Mouse (Mus musculus) stomach, embryonic 14.5 days (tissue): ENCODE results near the gene Atxn7l1. TPM values are rescaled to one million over a fixed set of nuclear protein-coding genes. Genes with fewer than 3 reads are reported as not detected.

Experiments used
- ATAC-seq: fragments of 200-750 bp; cut with Nextera tagmentation; 2 replicates; pipeline ENCODE4 v1.8.0; 2017; ENCODE audit warnings: low read depth, moderate TSS enrichment; ENCODE audit not compliant: insufficient number of reproducible peaks, insufficient read depth, low FRiP score
- H3K27ac ChIP-seq: fragments of 300-500 bp; sonication (generic); 2 replicates; pipeline ENCODE4 v1.5.1; 2014; ENCODE audit warnings: mild to moderate bottlenecking, low read length, moderate library complexity, mixed read lengths
- H3K27me3 ChIP-seq: fragments of 300-500 bp; sonication (generic); 2 replicates; pipeline ENCODE4 v1.6.1; 2014; ENCODE audit warnings: low read length, control low read depth, mixed read lengths; ENCODE audit not compliant: control insufficient read depth, insufficient read depth
- H3K36me3 ChIP-seq: fragments of 300-500 bp; sonication (generic); 2 replicates; pipeline ENCODE4 v1.6.1; 2014; ENCODE audit warnings: mild to moderate bottlenecking, control low read depth, low read length, moderate library complexity, mixed read lengths; ENCODE audit not compliant: control insufficient read depth, insufficient read depth
- H3K4me1 ChIP-seq: fragments of 300-500 bp; sonication (generic); 2 replicates; pipeline ENCODE4 v1.6.1; 2014; ENCODE audit warnings: low read length, control low read depth, mixed read lengths; ENCODE audit not compliant: control insufficient read depth, insufficient read depth
- H3K4me2 ChIP-seq: fragments of 300-500 bp; sonication (generic); replicated peaks from 2 replicates; pipeline ENCODE4 v1.6.1; 2014; ENCODE audit warnings: low read depth, low read length, control low read depth
- H3K4me3 ChIP-seq: fragments of 300-500 bp; sonication (generic); 2 replicates; pipeline ENCODE4 v1.5.1; 2014; ENCODE audit warnings: low read depth, low read length, control low read depth
- H3K9ac ChIP-seq: fragments of 300-500 bp; sonication (generic); replicated peaks from 2 replicates; pipeline ENCODE4 v1.6.1; 2014; ENCODE audit warnings: low read depth, mild to moderate bottlenecking, control low read depth, low read length, moderate library complexity, mixed read lengths
- H3K9me3 ChIP-seq: fragments of 300-500 bp; sonication (generic); 2 replicates; pipeline ENCODE4 v1.6.1; 2016; ENCODE audit warnings: low read depth, low read length, control low read depth; ENCODE audit not compliant: control insufficient read depth
- WGBS: fragments of 180-500 bp; shearing (Covaris S2); extraction: QIAGEN DNeasy Blood & Tissue Kit; methylation state at CpG from one replicate; pipeline ENCODE4 v1.1.7; 2014; 5-methylcytosine and 5-hydroxymethylcytosine counted together
- polyA plus RNA-seq: library from polyadenylated mRNA; unstranded; fragments of >200 nt; fragmentation: Nextera tagmentation; extraction: Ambion mirVana; gene quantifications from 2 replicates; pipeline ENCODE4 v1.2.1, GENCODE M21; 2014

Gene Atxn7l1
- polyA plus RNA-seq, 1 experiment from 2014 or later: 21.5 TPM

GRCm38 (mm10) chr12:33379624-33380445 lies 232.3 kb downstream of the Atxn7l1 start:
- H3K27ac ChIP-seq: no peak overlapping the region
- no peaks in the 10 kb centered on the region for H3K27me3 ChIP-seq
- H3K4me1 ChIP-seq: no peaks in the 10 kb centered on the region
- WGBS: 20% methylated on average over 22 of the region's 22 CpGs
- peak; percentile 73; the same call in 1 of the 2 replicates for ATAC-seq
- H3K9ac ChIP-seq: no peak overlapping the region
- H3K36me3 ChIP-seq: no peaks in the 10 kb centered on the region
- 0 out of 2 replicates have a peak overlapping the region, but pooled peaks have one; percentile 8 for H3K4me3 ChIP-seq
- H3K4me2 ChIP-seq: peak overlapping the region; percentile 25; the same call in 1 of the 2 replicates
- H3K9me3 ChIP-seq: no peaks in the 10 kb centered on the region

- H3K27ac ChIP-seq: no peak overlapping the region
- no peaks in the 10 kb centered on the region for H3K9me3 ChIP-seq
- WGBS: 12% methylated on average over 5 of the region's 5 CpGs
- no peaks in the 10 kb centered on the region for H3K36me3 ChIP-seq
- peak; percentile 77; the same call in 1 of the 2 replicates for ATAC-seq
- H3K4me3 ChIP-seq: no peak overlapping the region
- no peaks in the 10 kb centered on the region for H3K27me3 ChIP-seq
- no peak overlapping the region for H3K4me2 ChIP-seq
- H3K4me1 ChIP-seq: no peaks in the 10 kb centered on the region
- no peak overlapping the region for H3K9ac ChIP-seq
Observed at GRCm38 (mm10) chr12:33388842-33389241, 241.3 kb downstream of the Atxn7l1 start.

- Histone ChIP-seq H3K9me3 (no peaks in the 10 kb centered on the region), H3K4me1 (peaks cover 4% of the 10 kb centered on the region; the same call in 1 of the 2 replicates), H3K9ac (no peak overlapping the region), H3K4me3 (no peak overlapping the region), H3K27ac (no peak overlapping the region), H3K36me3 (no peaks in the 10 kb centered on the region), H3K27me3 (no peaks in the 10 kb centered on the region), H3K4me2 (no peak overlapping the region)
- no peak for ATAC-seq
- 66% methylated on average over 2 of the region's 2 CpGs for WGBS
Observed at GRCm38 (mm10) chr12:33390844-33391560, 243.5 kb downstream of the Atxn7l1 start.

GRCm38 (mm10) chr12:33394804-33395623 lies 247.5 kb downstream of the Atxn7l1 start, which contains the start of gene Efcab10:
Gene Efcab10 (plus strand): TSS chr12:33394854.
- H3K4me1 ChIP-seq: peaks cover 4% of the 10 kb centered on the region; the same call in 1 of the 2 replicates
- H3K36me3 ChIP-seq: no peaks in the 10 kb centered on the region
- no peaks in the 10 kb centered on the region for H3K27me3 ChIP-seq
- H3K4me3 ChIP-seq: peak within 1 kb of the TSS; percentile 24; the same call in 1 of the 2 replicates
- WGBS: 9% methylated on average over 24 of the region's 24 CpGs
- ATAC-seq: peak; percentile 49; the same call in 1 of the 2 replicates
- H3K27ac ChIP-seq: no peak within 1 kb of the TSS
- H3K4me2 ChIP-seq: peak within 1 kb of the TSS; percentile 46
- H3K9me3 ChIP-seq: no peaks in the 10 kb centered on the region
- H3K9ac ChIP-seq: no peak within 1 kb of the TSS

- no peak overlapping the region for H3K9ac ChIP-seq
- no peaks in the 10 kb centered on the region for H3K36me3 ChIP-seq
- 18% methylated on average over 7 of the region's 7 CpGs for WGBS
- H3K9me3 ChIP-seq: no peaks in the 10 kb centered on the region
- no peak overlapping the region for H3K4me2 ChIP-seq
- H3K4me1 ChIP-seq: peaks cover 4% of the 10 kb centered on the region; the same call in 1 of the 2 replicates
- H3K27ac ChIP-seq: no peak overlapping the region
- H3K27me3 ChIP-seq: no peaks in the 10 kb centered on the region
- H3K4me3 ChIP-seq: no peak overlapping the region
- ATAC-seq: peak; percentile 23; the same call in 1 of the 2 replicates
Observed at GRCm38 (mm10) chr12:33403265-33403693, 255.8 kb downstream of the Atxn7l1 start.

- Histone ChIP-seq H3K27me3 (no peaks in the 10 kb centered on the region), H3K9me3 (no peaks in the 10 kb centered on the region), H3K36me3 (no peaks in the 10 kb centered on the region), H3K9ac (no peak overlapping the region), H3K27ac (no peak overlapping the region), H3K4me2 (no peak overlapping the region), H3K4me1 (peaks cover 4% of the 10 kb centered on the region; the same call in 1 of the 2 replicates), H3K4me3 (no peak overlapping the region)
- no peak for ATAC-seq
- 65% methylated on average over 5 of the region's 5 CpGs for WGBS
Observed at GRCm38 (mm10) chr12:33404996-33405395, 257.5 kb downstream of the Atxn7l1 start.

GRCm38 (mm10) chr12:33405398-33406026 lies 258.0 kb downstream of the Atxn7l1 start:
- H3K4me3 ChIP-seq: no peak overlapping the region
- H3K9ac ChIP-seq: no peak overlapping the region
- ATAC-seq: no peak
- WGBS: 44% methylated on average over 6 of the region's 6 CpGs
- no peaks in the 10 kb centered on the region for H3K9me3 ChIP-seq
- no peaks in the 10 kb centered on the region for H3K36me3 ChIP-seq
- H3K27ac ChIP-seq: no peak overlapping the region
- H3K4me2 ChIP-seq: no peak overlapping the region
- peaks cover 4% of the 10 kb centered on the region; the same call in 1 of the 2 replicates for H3K4me1 ChIP-seq
- H3K27me3 ChIP-seq: no peaks in the 10 kb centered on the region
